Mouse (Mus musculus): Measurements from ENCODE around the gene Slx4ip.

Gene Slx4ip

DNA sequence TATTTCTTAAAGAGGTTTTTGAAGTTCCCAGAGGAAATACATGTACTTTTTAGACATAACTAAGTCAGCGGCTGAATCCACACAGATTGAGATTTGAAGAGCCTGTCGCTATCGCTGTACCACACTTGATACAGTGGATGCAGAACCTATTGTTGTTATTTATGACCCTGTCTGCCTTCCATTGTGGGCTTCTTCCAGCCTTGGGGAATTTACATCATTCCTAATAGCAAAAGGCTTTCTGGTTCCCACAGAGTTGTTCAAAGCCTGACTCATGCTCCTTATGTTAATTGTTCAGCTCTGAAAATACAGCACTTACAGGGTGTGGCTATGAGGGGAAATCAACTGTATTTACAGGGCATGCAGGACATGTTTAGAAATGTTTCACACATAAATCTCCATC lies 173.5 kb downstream of the Slx4ip start:
- DNase-seq (ENCODE audit: low spot score) = no peak

DNA sequence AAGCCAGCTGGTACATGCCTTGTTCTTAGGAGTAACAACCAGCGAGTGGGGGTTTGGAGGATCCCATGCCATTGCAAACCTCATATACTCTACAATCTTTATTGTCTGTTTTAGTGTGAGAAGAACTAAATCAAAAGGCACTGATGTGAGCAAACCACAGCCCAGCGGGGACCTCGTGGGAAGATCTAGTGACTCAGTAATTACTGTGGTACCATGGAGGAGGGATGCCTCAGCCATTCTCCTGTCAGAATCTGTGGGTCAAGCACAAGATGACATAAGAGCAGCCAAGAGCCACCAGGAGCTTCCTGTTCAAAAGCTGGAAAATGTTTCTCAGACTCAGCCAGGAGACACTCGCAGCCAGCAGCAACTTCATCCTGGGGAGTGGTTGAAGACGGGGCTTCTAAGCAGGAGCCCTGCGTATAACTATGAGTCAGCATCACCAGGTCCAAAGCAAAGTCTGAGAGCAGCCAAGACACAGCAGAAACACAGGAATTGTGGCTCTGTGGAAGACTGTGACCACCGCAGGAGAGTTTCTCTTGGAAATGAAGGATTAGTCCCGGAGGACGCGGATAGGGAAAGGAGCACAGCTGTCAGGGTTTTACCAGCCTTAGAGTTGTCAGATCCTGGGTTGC lies 176.6 kb downstream of the Slx4ip start:
- DNase-seq (ENCODE audit: low spot score) = no peak

DNA sequence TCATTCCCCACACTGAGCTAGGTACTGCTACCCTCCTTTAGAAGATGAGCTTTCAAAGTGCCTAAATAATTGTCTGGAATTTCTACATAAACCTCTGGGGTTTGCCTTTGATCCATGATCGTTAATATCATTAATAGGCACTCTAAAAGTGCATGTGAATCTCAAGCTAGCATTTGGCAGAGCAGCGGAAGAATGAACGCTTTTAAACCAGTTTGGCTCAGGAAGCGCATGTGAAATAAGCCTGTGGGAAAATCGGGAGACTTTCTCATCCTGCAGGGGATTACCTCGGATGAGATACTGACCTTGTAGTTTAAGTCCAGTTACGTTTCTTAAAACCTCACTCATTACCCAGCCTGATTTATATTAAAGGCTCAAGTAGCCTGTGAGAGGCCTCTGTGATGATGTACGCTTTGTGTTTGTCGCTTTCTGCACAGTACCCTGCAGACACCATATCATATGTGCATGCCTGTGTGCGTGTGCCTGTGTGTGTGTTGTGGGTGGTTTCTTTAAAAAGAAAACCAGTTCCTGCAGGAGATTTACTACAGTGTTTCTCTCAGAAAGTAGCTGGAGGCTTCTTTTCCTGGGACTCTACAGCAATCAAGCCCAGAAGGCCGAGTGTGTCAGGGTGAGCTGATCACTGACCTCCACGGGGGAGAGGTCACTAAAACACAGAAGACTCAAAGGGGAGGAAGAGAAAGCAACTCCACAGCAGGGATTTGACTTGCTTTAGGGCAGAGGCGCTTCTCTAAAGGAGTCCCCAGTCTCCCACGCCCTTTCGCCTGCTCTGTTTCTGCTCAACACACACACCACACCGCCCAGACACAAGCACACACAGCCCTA lies 182.7 kb downstream of the Slx4ip start:
- DNase-seq (ENCODE audit: low spot score) = peak; percentile 69

DNA sequence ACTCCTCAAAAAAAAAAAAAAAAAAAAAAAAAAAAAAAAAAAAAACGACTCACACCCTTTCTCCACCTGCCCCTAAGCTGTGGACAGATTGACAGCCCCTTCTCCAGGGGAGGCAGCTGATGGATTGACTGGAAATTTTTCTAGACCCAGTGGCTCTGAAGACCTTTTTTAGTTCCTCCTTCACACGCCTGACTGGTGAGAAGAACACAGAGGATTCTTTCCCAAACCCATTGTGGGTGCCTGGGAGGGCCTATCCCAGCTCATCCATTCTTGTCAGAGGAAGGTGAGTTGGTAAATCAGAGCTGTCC lies 183.2 kb downstream of the Slx4ip start:
- DNase-seq (ENCODE audit: low spot score) = no peak

DNA sequence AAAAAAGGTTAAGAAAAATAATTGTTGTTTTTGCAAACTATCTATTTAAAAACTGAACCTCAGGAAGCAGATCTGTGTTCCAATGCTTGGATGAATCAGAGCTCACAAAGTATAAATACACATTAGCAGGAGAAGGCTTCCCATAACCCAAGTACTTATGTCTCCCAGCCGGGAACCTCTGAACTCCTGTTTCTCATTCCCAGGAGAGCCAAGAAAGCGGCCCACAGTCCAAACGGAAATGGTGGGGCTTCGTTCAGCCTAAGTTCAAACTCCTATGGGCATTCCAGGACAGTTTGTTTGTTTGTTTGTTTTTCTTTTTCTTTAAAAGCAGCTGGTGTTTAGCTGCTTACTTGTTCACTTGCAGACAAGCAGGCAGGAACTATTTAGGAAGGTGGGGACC lies 187.8 kb downstream of the Slx4ip start:
- no peak for DNase-seq (ENCODE audit: low spot score)

DNA sequence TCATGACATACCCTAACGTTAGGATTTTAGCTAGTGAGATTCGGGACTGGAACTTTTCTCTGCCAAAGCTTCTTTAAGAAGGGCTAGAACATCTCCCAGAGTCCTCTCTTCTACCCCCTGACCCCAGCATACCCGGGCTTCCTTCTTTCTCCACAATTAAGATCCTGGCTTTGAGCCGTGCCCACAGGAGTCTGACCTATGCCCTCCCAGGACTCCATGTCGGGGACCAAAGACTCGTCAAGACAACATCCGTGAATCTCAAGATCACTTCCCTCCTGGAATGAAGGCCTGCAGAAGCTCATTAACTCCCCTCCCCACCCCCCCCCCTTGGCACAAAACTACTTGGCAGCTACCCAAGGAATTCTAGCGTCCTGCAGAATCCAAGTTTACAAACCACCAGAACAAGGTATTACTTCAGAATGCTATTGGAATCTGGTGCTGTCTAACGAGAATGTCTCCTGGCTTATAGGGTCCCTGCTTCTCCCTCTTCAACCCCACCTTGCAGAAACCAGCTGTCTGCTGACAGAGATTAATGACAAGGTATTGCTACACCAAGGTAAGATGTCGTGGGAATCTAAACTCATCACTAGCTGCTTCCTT lies 188.8 kb downstream of the Slx4ip start:
- peak; percentile 29 for DNase-seq (ENCODE audit: low spot score)

DNA sequence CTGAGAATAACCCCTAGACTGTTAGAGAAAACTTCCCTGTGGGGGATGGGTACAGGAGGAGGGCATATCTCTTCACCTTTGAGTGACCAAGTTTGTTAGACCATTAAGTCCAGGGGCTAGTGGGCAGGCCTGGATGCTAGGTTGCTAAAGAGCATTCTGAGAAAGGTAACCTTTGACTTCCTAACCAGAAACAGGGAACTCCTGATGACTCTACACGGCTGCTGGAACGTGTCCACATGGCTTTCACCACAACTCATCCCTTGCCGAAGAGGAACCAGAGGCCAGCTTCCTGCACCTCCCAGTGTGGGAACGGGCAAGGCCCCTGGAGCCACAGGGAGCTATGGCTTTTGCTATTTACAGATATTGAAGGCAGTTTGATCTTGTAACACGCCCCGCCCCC lies 189.4 kb downstream of the Slx4ip start:
- peak; percentile 74 for DNase-seq (ENCODE audit: low spot score)

DNA sequence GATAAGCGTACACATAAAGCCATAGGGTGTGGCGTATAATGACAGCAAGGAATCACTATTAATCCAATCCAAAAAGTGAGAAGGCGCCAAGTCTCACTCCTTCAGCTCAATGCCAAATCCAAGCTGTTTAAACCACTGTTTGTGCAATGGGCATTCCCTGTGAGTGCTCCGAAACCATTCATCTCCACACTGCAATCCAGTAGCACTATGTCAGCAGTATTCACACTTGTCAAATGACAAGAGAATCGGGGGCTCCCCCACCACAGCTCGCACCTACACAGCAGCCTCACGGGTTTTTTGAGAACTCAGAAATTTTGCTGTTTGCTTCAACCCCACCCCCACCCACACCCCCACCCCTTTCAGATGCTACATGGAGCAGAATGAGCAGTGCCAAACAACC lies 190.0 kb downstream of the Slx4ip start:
- DNase-seq (ENCODE audit: low spot score) = no peak

DNA sequence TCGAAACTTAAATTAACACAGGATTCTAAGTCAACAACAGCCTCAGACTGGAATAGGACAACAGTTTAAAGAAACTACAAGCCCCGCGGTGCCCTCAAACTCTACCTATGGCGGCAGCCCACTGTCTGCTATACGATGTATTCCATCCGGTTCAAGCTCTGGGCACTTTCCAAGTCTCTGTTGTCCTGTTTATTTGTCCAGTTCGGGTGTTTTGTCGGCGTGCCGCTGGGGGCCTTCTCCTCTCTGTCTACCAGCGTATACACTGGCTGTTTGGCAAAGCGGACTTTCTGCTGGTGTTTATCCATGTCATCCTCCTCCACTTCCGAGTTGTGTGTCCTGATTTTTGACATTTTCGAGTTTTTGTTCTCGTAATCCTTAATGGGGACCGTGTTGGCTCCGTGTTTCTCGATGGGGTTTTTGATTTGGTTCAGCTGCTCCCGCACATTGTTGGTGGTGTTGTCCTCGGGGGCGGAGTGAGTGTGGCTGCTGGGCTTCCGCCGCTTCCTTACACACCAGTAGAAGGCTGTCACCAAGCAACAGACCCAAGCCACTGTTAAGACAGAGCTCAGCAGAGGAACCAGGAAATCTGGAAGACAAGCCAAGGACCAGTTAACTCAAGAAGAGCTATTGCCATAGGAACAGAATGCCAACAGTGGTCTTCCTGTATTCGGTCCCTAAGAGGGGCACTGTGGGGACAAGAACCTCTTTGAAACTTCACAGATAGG lies 192.0 kb downstream of the Slx4ip start:
- DNase-seq (ENCODE audit: low spot score) = no peak

DNA sequence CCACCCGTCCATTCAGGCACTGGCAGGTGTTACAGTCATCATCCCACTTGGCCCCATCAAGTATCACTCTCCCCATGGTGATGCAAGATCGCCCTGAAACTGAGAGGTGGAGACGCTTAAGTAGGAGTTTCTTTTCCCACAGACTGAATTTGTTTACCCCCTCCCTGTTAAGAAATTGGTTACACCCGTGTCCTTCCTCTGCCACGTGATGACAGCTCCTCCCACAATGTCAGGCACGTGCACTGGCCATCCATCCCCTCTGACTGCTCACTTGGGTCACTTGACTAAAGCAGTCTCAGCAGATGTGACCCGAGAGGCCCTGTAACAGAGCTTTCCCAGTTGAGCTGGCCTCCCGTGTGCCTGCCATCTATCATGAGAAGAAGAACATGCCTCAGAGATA lies 194.2 kb downstream of the Slx4ip start:
- no peak for DNase-seq (ENCODE audit: low spot score)

DNA sequence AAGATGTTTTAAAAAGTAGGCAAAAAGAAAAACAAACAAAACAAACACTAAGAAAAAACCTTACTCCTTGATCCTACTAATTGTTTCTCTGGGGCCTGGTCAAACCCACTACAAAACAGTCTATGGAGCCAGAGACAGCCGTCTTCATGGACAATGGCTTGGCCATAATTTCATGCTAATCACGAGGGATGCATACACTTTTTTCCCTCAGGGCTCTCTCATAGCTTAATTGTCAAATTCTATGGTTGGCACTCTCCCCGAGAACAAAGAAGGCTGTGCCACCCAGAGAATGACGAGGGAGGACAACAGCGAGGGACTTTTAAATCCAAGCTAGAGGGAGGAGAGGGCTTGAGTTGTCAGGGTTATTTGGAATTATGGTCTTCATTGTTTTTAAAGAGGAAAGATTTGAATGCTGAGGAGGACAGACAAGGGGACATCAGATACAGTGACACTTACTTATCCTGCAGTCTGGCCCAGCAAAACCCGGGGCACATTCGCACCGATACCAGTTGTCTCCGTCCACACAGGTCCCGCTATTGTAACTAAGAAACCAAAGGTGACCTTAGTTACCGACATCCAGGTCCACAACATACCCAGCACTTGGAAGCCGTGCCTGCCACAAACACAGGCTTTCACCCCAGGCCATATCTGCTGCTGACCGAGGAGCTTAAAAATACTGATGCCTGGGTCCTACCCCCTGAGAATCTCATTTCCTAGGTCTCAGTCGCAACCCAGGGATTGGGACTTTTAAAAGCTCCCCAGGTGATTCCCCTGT lies 195.8 kb downstream of the Slx4ip start:
- DNase-seq (ENCODE audit: low spot score) = no peak

DNA sequence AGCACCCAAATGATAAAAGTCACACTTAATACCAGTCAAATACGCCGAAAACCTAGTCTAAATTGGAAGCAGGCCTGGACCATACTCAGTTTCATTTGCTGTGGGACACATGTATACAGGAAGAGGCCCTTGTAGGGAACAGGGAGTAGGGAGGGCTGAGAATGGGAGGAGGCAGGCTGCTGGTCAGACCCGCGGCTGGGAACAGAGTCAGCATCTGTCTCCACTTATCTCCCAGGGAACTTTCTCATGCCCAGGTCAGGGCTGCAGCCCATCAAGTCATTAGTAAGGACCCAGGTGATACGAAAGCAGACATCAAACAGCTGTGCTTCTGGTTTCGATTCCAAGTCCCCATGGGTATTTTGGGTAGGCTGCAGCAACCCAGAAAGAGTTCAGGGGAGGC lies 196.7 kb downstream of the Slx4ip start:
- no peak for DNase-seq (ENCODE audit: low spot score)

DNA sequence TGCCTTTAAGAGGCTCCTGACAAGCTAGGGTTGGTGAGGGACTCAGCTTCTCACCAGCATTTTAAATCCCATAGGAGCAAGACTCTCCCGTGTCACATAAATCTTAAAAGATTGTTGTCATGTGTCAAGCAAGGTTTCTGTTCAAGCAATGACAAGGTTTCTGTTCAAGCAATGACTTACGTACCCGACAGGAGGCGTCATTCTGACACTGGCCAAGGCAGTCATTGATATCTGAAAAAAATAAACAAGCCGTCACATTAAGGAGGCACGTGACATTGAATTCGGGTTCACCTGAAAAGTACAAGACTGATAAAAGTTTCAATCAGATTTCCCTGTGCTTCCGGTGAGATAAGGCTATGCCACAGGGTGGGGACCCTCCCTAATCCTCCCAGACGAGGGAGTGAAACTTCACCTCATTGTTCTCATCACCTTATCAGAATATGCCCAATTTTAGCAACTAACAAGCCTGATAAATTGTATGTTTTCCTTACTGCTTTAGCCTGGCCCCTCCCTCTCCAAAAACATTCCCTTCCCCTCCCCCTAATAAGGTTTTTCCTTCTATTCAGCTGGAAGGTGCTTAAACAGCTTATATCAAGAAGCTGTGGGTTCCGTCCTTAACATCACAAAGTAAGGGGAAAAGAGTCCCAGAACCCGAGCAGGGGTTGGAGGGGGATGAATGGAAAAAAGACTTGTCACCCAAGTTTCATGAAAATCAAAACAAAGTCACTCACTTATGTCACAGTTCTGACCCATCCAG lies 200.9 kb downstream of the Slx4ip start:
- no peak for DNase-seq (ENCODE audit: low spot score)

DNA sequence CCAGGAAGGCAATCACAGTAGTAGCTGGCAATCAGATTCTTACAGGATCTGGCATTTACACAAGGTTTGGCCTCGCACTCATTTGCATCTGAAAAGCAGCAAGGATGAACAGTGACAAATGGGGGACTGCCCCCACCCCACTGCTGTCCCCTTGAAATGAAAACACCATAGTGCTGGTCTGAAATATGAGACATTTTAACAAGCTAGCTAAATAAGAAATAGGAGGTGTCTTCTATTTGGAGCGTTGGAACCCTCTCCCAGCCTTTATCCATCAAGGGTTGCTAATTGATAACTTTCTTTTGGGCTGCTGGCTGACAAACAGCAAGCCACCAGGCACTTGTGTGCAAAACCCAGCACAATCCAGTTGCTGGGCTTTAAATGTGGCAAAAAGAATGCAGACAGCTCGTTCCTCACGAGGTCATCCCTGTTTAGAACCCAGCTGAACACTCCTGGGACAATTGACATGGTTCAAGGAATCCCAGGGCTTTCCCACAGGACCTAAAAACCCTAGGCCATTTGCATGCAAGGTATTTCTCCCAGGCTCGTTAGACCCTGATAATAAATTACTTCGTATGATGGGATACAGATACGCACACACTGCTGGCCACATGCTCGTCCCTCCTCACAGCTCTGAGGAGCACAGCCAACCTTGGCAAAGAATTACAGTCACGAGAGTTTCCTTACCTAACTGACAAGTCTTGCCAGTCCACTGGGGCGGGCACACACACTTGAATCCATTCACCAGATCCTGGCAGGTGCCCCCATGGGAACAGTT lies 201.7 kb downstream of the Slx4ip start:
- DNase-seq (ENCODE audit: low spot score) = no peak

DNA sequence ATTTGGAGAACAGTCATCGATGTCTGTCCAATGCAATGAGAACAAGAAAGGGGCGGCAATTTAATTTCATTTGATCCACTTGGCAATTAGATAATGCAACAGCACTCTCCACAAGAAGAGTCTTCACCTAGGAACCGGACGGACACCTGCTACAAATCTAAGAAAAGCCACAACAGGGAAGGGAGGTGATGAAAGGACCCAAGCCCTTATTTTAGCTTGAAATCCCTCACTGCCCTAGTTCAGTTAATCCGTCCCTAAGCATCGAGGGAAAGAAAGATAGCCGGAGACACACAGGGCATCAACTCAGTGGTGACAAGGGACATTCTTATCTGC lies 202.2 kb downstream of the Slx4ip start:
- no peak for DNase-seq (ENCODE audit: low spot score)

DNA sequence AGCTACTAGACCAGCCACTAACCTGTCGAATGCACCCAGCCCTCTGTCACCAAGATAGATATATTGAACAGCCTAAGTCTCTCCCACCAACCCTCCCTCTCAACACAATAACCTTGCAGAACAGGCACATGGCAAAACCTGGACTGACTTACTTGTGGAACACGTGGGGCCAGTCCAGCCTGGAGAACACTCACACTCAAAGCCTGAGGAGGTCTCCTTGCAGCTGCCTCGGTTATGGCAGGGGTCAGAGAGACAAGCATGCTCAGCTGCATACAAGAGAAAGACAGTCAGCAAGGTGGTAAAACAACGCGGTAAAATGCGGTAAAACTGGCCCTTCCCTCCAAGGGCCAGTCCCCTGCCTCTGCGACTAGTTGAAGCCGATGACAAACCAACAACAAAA lies 203.3 kb downstream of the Slx4ip start:
- DNase-seq (ENCODE audit: low spot score) = no peak

DNA sequence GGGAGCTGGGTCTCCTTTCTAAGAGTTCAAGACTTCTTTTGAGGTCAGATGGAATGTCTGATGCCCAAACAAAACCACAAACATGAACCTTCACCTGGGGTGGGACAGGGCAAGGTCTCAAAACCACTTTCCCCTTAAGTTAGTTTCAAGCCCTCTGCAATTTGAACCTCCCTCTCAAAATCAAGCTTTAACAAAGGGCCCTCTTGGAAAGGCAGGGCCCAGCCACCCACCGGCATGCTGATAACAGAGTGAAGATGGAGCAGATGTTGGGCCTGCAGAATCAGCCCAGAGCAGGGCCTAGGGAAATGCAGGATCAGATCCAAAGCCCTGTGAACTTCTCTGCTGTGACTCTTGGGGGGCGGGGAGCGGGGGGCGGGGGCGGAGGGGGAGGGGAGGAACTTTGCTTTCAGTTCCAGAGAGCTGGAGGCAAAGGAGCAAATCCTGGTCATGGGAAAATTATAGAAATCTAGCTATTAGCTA lies 206.0 kb downstream of the Slx4ip start:
- DNase-seq (ENCODE audit: low spot score) = peak; percentile 53

DNA sequence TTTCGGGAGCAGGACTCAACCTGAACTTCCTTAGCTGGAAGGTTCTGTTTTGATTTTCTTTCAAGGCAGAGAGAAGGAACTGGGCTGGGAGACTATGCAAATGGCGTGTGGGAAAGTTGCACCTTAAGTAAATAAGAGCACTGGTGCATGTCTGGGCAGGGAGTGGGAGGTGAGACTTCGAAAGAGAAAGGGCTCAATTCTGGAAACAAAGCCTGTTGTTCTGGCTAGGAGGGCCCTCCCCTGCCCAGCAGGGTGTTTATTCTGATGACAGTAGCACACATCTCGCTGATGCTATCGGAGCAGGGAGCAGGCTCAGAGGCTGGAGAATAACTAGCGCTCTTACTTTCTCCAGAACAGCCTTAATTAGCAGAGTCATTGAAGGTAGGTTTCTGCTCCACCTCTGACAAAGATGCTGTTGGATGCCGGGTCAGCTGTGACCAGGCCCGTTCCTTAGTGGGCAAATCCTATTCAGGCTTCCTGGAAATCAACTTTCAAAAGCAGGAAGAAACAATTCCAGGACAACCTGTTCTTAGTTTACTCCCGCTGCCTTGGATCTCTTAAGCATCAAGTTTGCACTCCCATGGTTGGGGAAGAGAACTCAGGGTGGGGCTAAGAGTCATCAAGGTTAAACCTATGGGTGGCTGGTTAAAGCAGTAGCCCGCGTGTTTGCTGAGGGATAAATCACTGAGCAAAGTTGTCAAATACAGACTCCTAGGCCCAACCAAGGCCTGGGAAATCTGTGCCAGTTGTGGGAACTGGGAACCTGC lies 207.4 kb downstream of the Slx4ip start:
- no peak for DNase-seq (ENCODE audit: low spot score)

DNA sequence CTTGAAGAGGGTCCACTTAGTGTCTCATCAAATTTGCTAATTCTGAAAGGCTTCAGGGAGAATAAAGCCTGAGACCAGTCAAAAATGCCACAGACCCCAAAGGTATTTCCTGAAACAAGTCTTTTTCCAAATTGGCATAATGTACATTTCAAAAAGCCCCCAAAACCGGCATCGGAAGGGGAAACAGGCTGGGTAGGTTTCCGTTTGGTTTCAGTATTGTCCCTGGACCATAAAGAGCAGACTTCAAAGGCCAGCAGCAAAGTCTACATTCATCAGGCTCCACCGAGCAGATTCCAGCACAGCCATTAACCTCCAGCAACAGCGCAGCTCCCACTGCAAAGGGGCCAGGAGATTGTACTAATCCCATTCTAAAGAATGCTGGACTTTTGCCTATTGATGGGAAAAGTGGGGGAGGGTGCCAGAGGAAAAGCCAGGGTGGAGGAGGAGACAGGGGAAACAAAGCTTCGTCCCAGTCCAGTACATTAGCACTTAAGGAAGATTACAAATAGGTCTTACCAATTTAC lies 208.3 kb downstream of the Slx4ip start:
- no peak for DNase-seq (ENCODE audit: low spot score)

DNA sequence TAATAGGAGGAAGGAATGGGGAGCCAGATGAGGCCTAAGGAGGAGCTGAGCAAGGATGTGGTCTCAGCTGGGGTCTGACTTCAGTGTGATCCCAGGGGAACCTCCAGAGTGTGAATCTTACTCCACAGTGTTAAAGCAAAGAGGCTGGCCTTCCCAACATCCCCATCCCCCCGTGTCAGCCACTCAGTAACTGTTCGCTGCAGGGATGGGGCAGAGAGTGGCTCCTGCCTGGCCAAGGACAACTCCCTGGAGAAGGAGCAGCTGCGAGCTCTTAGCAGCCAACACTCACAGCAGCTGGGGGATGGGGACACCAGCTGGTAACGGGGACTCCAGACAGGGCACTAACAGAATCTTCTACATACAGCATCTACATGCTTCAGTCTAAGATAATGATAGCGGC lies 210.1 kb downstream of the Slx4ip start:
- DNase-seq (ENCODE audit: low spot score) = peak; percentile 45
